Mouse (Mus musculus): ENCODE measurements around the gene Bsdc1. TPM values are rescaled to one million over a fixed set of nuclear protein-coding genes. Genes with fewer than 3 reads are reported as not detected.

Bsdc1 gene
- polyA plus RNA-seq, 1 experiment from 2014 or later: 32.8 TPM

GRCm38 (mm10) chr4:129494681-129495080 is 33.3 kb downstream of the Bsdc1 start:
- no peaks in the 10 kb centered on the region for H3K9me3 ChIP-seq (replicated peaks)
- no peak overlapping the region for H3K4me2 ChIP-seq
- H3K36me3 ChIP-seq (ENCODE audit: poor library complexity, severe bottlenecking): no peaks in the 10 kb centered on the region
- peaks cover 28% of the 10 kb centered on the region for H3K27me3 ChIP-seq
- no peak overlapping the region for H3K27ac ChIP-seq
- no peak overlapping the region for H3K9ac ChIP-seq
- WGBS: 68% methylated on average over 7 of the region's 7 CpGs
- H3K4me1 ChIP-seq: peaks cover 32% of the 10 kb centered on the region
- no peak overlapping the region for H3K4me3 ChIP-seq
- ATAC-seq: no peak

- peak overlapping the region; percentile 11; the same call in 1 of the 2 replicates for H3K4me3 ChIP-seq
- 19% methylated on average over 16 of the region's 16 CpGs for WGBS
Observed at GRCm38 (mm10) chr4:129495672-129496562, 34.5 kb downstream of the Bsdc1 start.

GRCm38 (mm10) chr4:129496631-129497030 is 35.2 kb downstream of the Bsdc1 start:
- H3K36me3 ChIP-seq (ENCODE audit: poor library complexity, severe bottlenecking): no peaks in the 10 kb centered on the region
- peak overlapping the region; percentile 34 for H3K9ac ChIP-seq
- whole genome bisulfite sequencing: 49% methylated on average over 6 of the region's 6 CpGs

More at GRCm38 (mm10) chr4:129495672-129496562, 34.5 kb downstream of the Bsdc1 start:
- Histone ChIP-seq H3K27ac (peak overlapping the region; percentile 68), H3K9ac (peak overlapping the region; percentile 34), H3K4me1 (peaks cover 33% of the 10 kb centered on the region), H3K27me3 (peaks cover 23% of the 10 kb centered on the region), H3K4me2 (peak overlapping the region; percentile 39), H3K36me3 (ENCODE audit: poor library complexity, severe bottlenecking) (no peaks in the 10 kb centered on the region), H3K9me3 (replicated peaks) (no peaks in the 10 kb centered on the region)
- peak; percentile 22; the same call in 1 of the 2 replicates for ATAC-seq

GRCm38 (mm10) chr4:129498941-129499340 is 37.6 kb downstream of the Bsdc1 start:
- 79% methylated on average over 3 of the region's 3 CpGs for WGBS
- H3K36me3 ChIP-seq (ENCODE audit: poor library complexity, severe bottlenecking): no peaks in the 10 kb centered on the region

More at GRCm38 (mm10) chr4:129496631-129497030, 35.2 kb downstream of the Bsdc1 start:
- peaks cover 16% of the 10 kb centered on the region for H3K27me3 ChIP-seq
- H3K27ac ChIP-seq: peak overlapping the region; percentile 68
- peak overlapping the region; percentile 39 for H3K4me2 ChIP-seq
- ATAC-seq: no peak
- peaks cover 33% of the 10 kb centered on the region for H3K4me1 ChIP-seq
- H3K9me3 ChIP-seq (replicated peaks): no peaks in the 10 kb centered on the region
- peak overlapping the region; percentile 11; the same call in 1 of the 2 replicates for H3K4me3 ChIP-seq

GRCm38 (mm10) chr4:129500017-129500416 is 38.6 kb downstream of the Bsdc1 start:
- Histone ChIP-seq H3K27me3 (peaks cover 4% of the 10 kb centered on the region), H3K9me3 (replicated peaks) (no peaks in the 10 kb centered on the region), H3K4me1 (peaks cover 30% of the 10 kb centered on the region), H3K9ac (no peak overlapping the region), H3K36me3 (ENCODE audit: poor library complexity, severe bottlenecking) (no peaks in the 10 kb centered on the region), H3K4me3 (0 out of 2 replicates have a peak overlapping the region, but pooled peaks have one; percentile 56), H3K27ac (no peak overlapping the region), H3K4me2 (peak overlapping the region; percentile 83)
- WGBS: 83% methylated on average over 8 of the region's 8 CpGs
- no peak for ATAC-seq

More at GRCm38 (mm10) chr4:129498941-129499340, 37.6 kb downstream of the Bsdc1 start:
- H3K9ac ChIP-seq: no peak overlapping the region
- peaks cover 30% of the 10 kb centered on the region for H3K4me1 ChIP-seq
- H3K4me3 ChIP-seq: no peak overlapping the region
- ATAC-seq: no peak
- H3K27me3 ChIP-seq: peaks cover 4% of the 10 kb centered on the region
- H3K27ac ChIP-seq: no peak overlapping the region
- no peaks in the 10 kb centered on the region for H3K9me3 ChIP-seq (replicated peaks)
- H3K4me2 ChIP-seq: no peak overlapping the region

GRCm38 (mm10) chr4:129500607-129501566 is 39.5 kb downstream of the Bsdc1 start:
- peak; percentile 86 for ATAC-seq
- Histone ChIP-seq H3K4me3 (peak overlapping the region; percentile 56), H3K27me3 (peaks cover 4% of the 10 kb centered on the region), H3K27ac (peak overlapping the region; percentile 64), H3K36me3 (ENCODE audit: poor library complexity, severe bottlenecking) (no peaks in the 10 kb centered on the region), H3K9ac (peak overlapping the region; percentile 64), H3K9me3 (replicated peaks) (no peaks in the 10 kb centered on the region), H3K4me1 (peaks cover 23% of the 10 kb centered on the region), H3K4me2 (peak overlapping the region; percentile 83)
- 1% methylated on average over 48 of the region's 49 CpGs for WGBS

GRCm38 (mm10) chr4:129502327-129502888 is 41.0 kb downstream of the Bsdc1 start:
- no peak overlapping the region for H3K4me3 ChIP-seq
- no peak overlapping the region for H3K27ac ChIP-seq
- no peak overlapping the region for H3K4me2 ChIP-seq
- no peaks in the 10 kb centered on the region for H3K36me3 ChIP-seq (ENCODE audit: poor library complexity, severe bottlenecking)
- no peak for ATAC-seq
- H3K9ac ChIP-seq: no peak overlapping the region
- peaks cover 12% of the 10 kb centered on the region for H3K4me1 ChIP-seq
- WGBS: 79% methylated on average over 9 of the region's 9 CpGs
- H3K27me3 ChIP-seq: peaks cover 4% of the 10 kb centered on the region
- H3K9me3 ChIP-seq (replicated peaks): no peaks in the 10 kb centered on the region

- no peak for ATAC-seq
- Histone ChIP-seq H3K9me3 (replicated peaks) (no peaks in the 10 kb centered on the region), H3K27me3 (peaks cover 4% of the 10 kb centered on the region), H3K4me1 (peaks cover 12% of the 10 kb centered on the region), H3K4me3 (no peak overlapping the region), H3K27ac (no peak overlapping the region), H3K36me3 (ENCODE audit: poor library complexity, severe bottlenecking) (no peaks in the 10 kb centered on the region), H3K9ac (no peak overlapping the region), H3K4me2 (no peak overlapping the region)
- 83% methylated on average over 11 of the region's 11 CpGs for WGBS
Observed at GRCm38 (mm10) chr4:129502901-129503444, 41.6 kb downstream of the Bsdc1 start.

GRCm38 (mm10) chr4:129505511-129505910 is 44.1 kb downstream of the Bsdc1 start:
- H3K4me1 ChIP-seq: peaks cover 18% of the 10 kb centered on the region
- H3K36me3 ChIP-seq (ENCODE audit: poor library complexity, severe bottlenecking): no peaks in the 10 kb centered on the region
- no peak for ATAC-seq
- H3K4me2 ChIP-seq: no peak overlapping the region
- H3K9ac ChIP-seq: no peak overlapping the region
- peaks cover 4% of the 10 kb centered on the region; the same call in 1 of the 2 replicates for H3K27me3 ChIP-seq
- 77% methylated on average over 3 of the region's 3 CpGs for WGBS
- H3K27ac ChIP-seq: no peak overlapping the region
- no peaks in the 10 kb centered on the region for H3K9me3 ChIP-seq (replicated peaks)
- H3K4me3 ChIP-seq: no peak overlapping the region

- WGBS: 72% methylated on average over 9 of the region's 10 CpGs
- ATAC-seq: no peak
- Histone ChIP-seq H3K27me3 (no peaks in the 10 kb centered on the region), H3K36me3 (ENCODE audit: poor library complexity, severe bottlenecking) (no peaks in the 10 kb centered on the region), H3K27ac (no peak overlapping the region), H3K4me2 (no peak overlapping the region), H3K4me3 (no peak overlapping the region), H3K4me1 (peaks cover 27% of the 10 kb centered on the region), H3K9me3 (replicated peaks) (no peaks in the 10 kb centered on the region), H3K9ac (no peak overlapping the region)
Observed at GRCm38 (mm10) chr4:129507434-129508236, 46.3 kb downstream of the Bsdc1 start.

- WGBS: 76% methylated on average over 3 of the region's 3 CpGs
- no peak for ATAC-seq
Observed at GRCm38 (mm10) chr4:129508237-129508515, 46.8 kb downstream of the Bsdc1 start.

More at GRCm38 (mm10) chr4:129508237-129508515, 46.8 kb downstream of the Bsdc1 start:
- no peak overlapping the region for H3K9ac ChIP-seq
- H3K4me3 ChIP-seq: no peak overlapping the region
- H3K27ac ChIP-seq: no peak overlapping the region
- no peaks in the 10 kb centered on the region for H3K9me3 ChIP-seq (replicated peaks)
- no peaks in the 10 kb centered on the region for H3K36me3 ChIP-seq (ENCODE audit: poor library complexity, severe bottlenecking)
- H3K4me2 ChIP-seq: no peak overlapping the region
- H3K4me1 ChIP-seq: peaks cover 31% of the 10 kb centered on the region
- H3K27me3 ChIP-seq: no peaks in the 10 kb centered on the region
